Mouse (Mus musculus) kidney, postnatal 0 days (tissue): ENCODE results near the gene Itpr2. TPM values are rescaled to one million over a fixed set of nuclear protein-coding genes. Genes with fewer than 3 reads are reported as not detected.

ENCODE experiments used
- ATAC-seq: fragments of 200-750 bp; cut with Nextera tagmentation; replicated peaks from 2 replicates; pipeline ENCODE4 v1.8.0; 2017; ENCODE audit warnings: low read depth, moderate number of reproducible peaks, moderate TSS enrichment, moderate library complexity; ENCODE audit not compliant: low FRiP score
- DNase-seq: peaks from one replicate; pipeline ENCODE4 v3.0.0-alpha.2; 2016; ENCODE audit warnings: low spot score
- H3K27ac ChIP-seq: fragments of 300-500 bp; sonication (generic); 2 replicates; pipeline ENCODE4 v1.5.1; 2014; ENCODE audit warnings: mild to moderate bottlenecking
- H3K27me3 ChIP-seq: fragments of 300-500 bp; sonication (generic); 2 replicates; pipeline ENCODE4 v1.6.1; 2014; ENCODE audit warnings: low read length, mixed read lengths; ENCODE audit not compliant: insufficient read depth
- H3K36me3 ChIP-seq: fragments of 300-500 bp; sonication (generic); 2 replicates; pipeline ENCODE4 v1.6.1; 2014; ENCODE audit warnings: low read length, mixed read lengths; ENCODE audit not compliant: insufficient read depth
- H3K4me1 ChIP-seq: fragments of 300-500 bp; sonication (generic); replicated peaks from 2 replicates; pipeline ENCODE4 v1.6.1; 2014; ENCODE audit warnings: antibody characterized with exemption, low read length, mixed read lengths; ENCODE audit not compliant: insufficient read depth
- H3K4me2 ChIP-seq: fragments of 300-500 bp; sonication (generic); 2 replicates; pipeline ENCODE4 v1.6.1; 2014; ENCODE audit warnings: mild to moderate bottlenecking, low read length, moderate library complexity, mixed read lengths
- H3K4me3 ChIP-seq: fragments of 300-500 bp; sonication (generic); replicated peaks from 2 replicates; pipeline ENCODE4 v1.5.1; 2014; ENCODE audit warnings: low read depth, low read length
- H3K9ac ChIP-seq: fragments of 300-500 bp; sonication (generic); 2 replicates; pipeline ENCODE4 v1.6.1; 2014; ENCODE audit warnings: low read depth, low read length
- H3K9me3 ChIP-seq: fragments of 300-500 bp; sonication (generic); replicated peaks from 2 replicates; pipeline ENCODE4 v1.6.1; 2016; ENCODE audit warnings: low read length, inconsistent platforms, mixed read lengths
- CTCF ChIP-seq: IDR thresholded peaks from 2 replicates; pipeline ENCODE4 v1.5.1; 2016; ENCODE audit warnings: antibody characterized with exemption, low read depth, mild to moderate bottlenecking, moderate library complexity
- WGBS: fragments of 180-500 bp; shearing (Covaris S2); extraction: QIAGEN DNeasy Blood & Tissue Kit; methylation state at CpG from one replicate; pipeline ENCODE4 v1.1.7; 2014; 5-methylcytosine and 5-hydroxymethylcytosine counted together
- polyA plus RNA-seq: library from polyadenylated mRNA; unstranded; fragments of >200 nt; fragmentation: Nextera tagmentation; extraction: Ambion mirVana; gene quantifications from 2 replicates; pipeline ENCODE4 v1.2.1, GENCODE M21; 2015

Gene Itpr2
- polyA plus RNA-seq, 1 experiment from 2014 or later, result 17.4 TPM

- DNase-seq (peak; percentile 44), ATAC-seq (no peak)
- no peaks in the 10 kb centered on the region for H3K36me3 ChIP-seq
- 42% methylated on average over 12 of the region's 12 CpGs for WGBS
- H3K4me1 ChIP-seq, result no peaks in the 10 kb centered on the region
- H3K27me3 ChIP-seq, result no peaks in the 10 kb centered on the region
- TF ChIP-seq CTCF, result no peak
- H3K4me2 ChIP-seq, result no peak overlapping the region
- no peak overlapping the region for H3K4me3 ChIP-seq
- no peak overlapping the region for H3K9ac ChIP-seq
- H3K9me3 ChIP-seq, result no peaks in the 10 kb centered on the region
- H3K27ac ChIP-seq, result no peak overlapping the region
These were observed 65.0 kb downstream of the Itpr2 start for GRCm38 (mm10) chr6:146436916-146437496.

GRCm38 (mm10) chr6:146434217-146434616 lies 67.8 kb downstream of the Itpr2 start:
- TF ChIP-seq CTCF, result no peak
- ATAC-seq, result no peak

GRCm38 (mm10) chr6:146432218-146432865 lies 69.7 kb downstream of the Itpr2 start:
- Histone ChIP-seq H3K27me3 (no peaks in the 10 kb centered on the region), H3K36me3 (no peaks in the 10 kb centered on the region), H3K4me2 (no peak overlapping the region), H3K4me1 (no peaks in the 10 kb centered on the region), H3K4me3 (no peak overlapping the region), H3K9me3 (no peaks in the 10 kb centered on the region), H3K27ac (no peak overlapping the region), H3K9ac (no peak overlapping the region)
- 60% methylated on average over 8 of the region's 8 CpGs for WGBS
- DNase-seq (no peak), ATAC-seq (no peak)
- TF ChIP-seq CTCF, result no peak

More at GRCm38 (mm10) chr6:146434217-146434616, 67.8 kb downstream of the Itpr2 start:
- no peak overlapping the region for H3K9ac ChIP-seq
- DNase-seq, result no peak
- H3K4me1 ChIP-seq, result no peaks in the 10 kb centered on the region
- H3K9me3 ChIP-seq, result no peaks in the 10 kb centered on the region
- no peak overlapping the region for H3K4me3 ChIP-seq
- no peak overlapping the region for H3K27ac ChIP-seq
- no peaks in the 10 kb centered on the region for H3K36me3 ChIP-seq
- H3K4me2 ChIP-seq, result no peak overlapping the region
- no peaks in the 10 kb centered on the region for H3K27me3 ChIP-seq
- 94% methylated on average over 2 of the region's 2 CpGs for WGBS

GRCm38 (mm10) chr6:146431777-146432176 lies 70.2 kb downstream of the Itpr2 start:
- TF ChIP-seq CTCF, result no peak
- no peak for DNase-seq
- H3K9ac ChIP-seq, result no peak overlapping the region

GRCm38 (mm10) chr6:146429694-146430380 lies 72.2 kb downstream of the Itpr2 start:
- H3K4me1 ChIP-seq, result no peaks in the 10 kb centered on the region
- H3K4me2 ChIP-seq, result no peak overlapping the region
- no peaks in the 10 kb centered on the region for H3K9me3 ChIP-seq
- peak; percentile 67 for TF ChIP-seq CTCF
- WGBS, result 52% methylated on average over 9 of the region's 9 CpGs
- H3K27me3 ChIP-seq, result no peaks in the 10 kb centered on the region
- no peak overlapping the region for H3K27ac ChIP-seq
- peak; percentile 40 for DNase-seq
- no peaks in the 10 kb centered on the region for H3K36me3 ChIP-seq
- no peak overlapping the region for H3K9ac ChIP-seq
- ATAC-seq, result peak; percentile 82
- no peak overlapping the region for H3K4me3 ChIP-seq

More at GRCm38 (mm10) chr6:146431777-146432176, 70.2 kb downstream of the Itpr2 start:
- Histone ChIP-seq H3K4me2 (no peak overlapping the region), H3K4me3 (no peak overlapping the region), H3K27ac (no peak overlapping the region), H3K4me1 (no peaks in the 10 kb centered on the region), H3K36me3 (no peaks in the 10 kb centered on the region), H3K27me3 (no peaks in the 10 kb centered on the region), H3K9me3 (no peaks in the 10 kb centered on the region)
- ATAC-seq, result no peak
- WGBS, result 78% methylated on average over 7 of the region's 7 CpGs

- Histone ChIP-seq H3K36me3 (no peaks in the 10 kb centered on the region), H3K4me3 (no peak overlapping the region), H3K27ac (no peak overlapping the region), H3K4me1 (peaks cover 5% of the 10 kb centered on the region; the same call in 1 of the 2 replicates), H3K4me2 (no peak overlapping the region), H3K9me3 (no peaks in the 10 kb centered on the region), H3K27me3 (no peaks in the 10 kb centered on the region), H3K9ac (no peak overlapping the region)
- 72% methylated on average over 3 of the region's 3 CpGs for WGBS
- ATAC-seq, result no peak
- no peak for TF ChIP-seq CTCF
- DNase-seq, result no peak
These were observed 77.2 kb downstream of the Itpr2 start for GRCm38 (mm10) chr6:146424778-146425177.
